ENCODE assay signal across 20 mouse cellular contexts in genomic region chr9:60870451-60870850, GRCm38 (mm10).
"Had no signal": no experiment of that assay in that cellular context is flagged by ENCODE, and none has a peak within 500 bp of the region (broad histone marks: within the 10 kb centered on the region; RNA-seq: fewer than 3 reads in every experiment).

No protein-coding gene starts in this region.

- H3K4me3 ChIP-seq: kidney, embryonic 15.5 days; limb, embryonic 10.5 days; limb, embryonic 13.5 days; liver, embryonic 12.5 days; liver, embryonic 15.5 days; lung, embryonic 15.5 days; megakaryocyte, embryonic 14.5 days; midbrain, embryonic 15.5 days; myocyte; neural tube, embryonic 13.5 days had no signal

- H3K36me3 ChIP-seq: liver, embryonic 15.5 days; midbrain, embryonic 15.5 days had no signal

- H3K9me3 ChIP-seq: kidney, embryonic 15.5 days; limb, embryonic 10.5 days; limb, embryonic 13.5 days; liver, embryonic 12.5 days; liver, embryonic 15.5 days; lung, embryonic 15.5 days; megakaryocyte, embryonic 14.5 days; midbrain, embryonic 15.5 days; neural tube, embryonic 13.5 days had no signal

- H3K27me3 ChIP-seq: kidney, embryonic 15.5 days; limb, embryonic 13.5 days; liver, embryonic 12.5 days; liver, embryonic 15.5 days; lung, embryonic 15.5 days; midbrain, embryonic 15.5 days; neural tube, embryonic 13.5 days had no signal

- ATAC-seq: liver, embryonic 12.5 days; midbrain, embryonic 15.5 days had no signal

- H3K4me1 ChIP-seq: limb, embryonic 13.5 days; liver, embryonic 12.5 days; liver, embryonic 15.5 days had no signal

- DNase-seq: kidney, postnatal 14 days; kidney, postnatal 4 days; liver; lung, adult 18-20 months; lung, postnatal 10 days; lung, postnatal 36 days; retina, postnatal 1 day; right cerebral cortex, postnatal 25 days; thymus, adult 18-20 months; thymus, postnatal 36 days had no signal

- H3K27ac ChIP-seq: kidney, embryonic 15.5 days; limb, embryonic 10.5 days; limb, embryonic 13.5 days; liver, embryonic 12.5 days; liver, embryonic 15.5 days; lung, embryonic 15.5 days; midbrain, embryonic 15.5 days; neural tube, embryonic 13.5 days had no signal
